16 mouse cellular contexts compared by ENCODE assay signal in the genomic region with DNA sequence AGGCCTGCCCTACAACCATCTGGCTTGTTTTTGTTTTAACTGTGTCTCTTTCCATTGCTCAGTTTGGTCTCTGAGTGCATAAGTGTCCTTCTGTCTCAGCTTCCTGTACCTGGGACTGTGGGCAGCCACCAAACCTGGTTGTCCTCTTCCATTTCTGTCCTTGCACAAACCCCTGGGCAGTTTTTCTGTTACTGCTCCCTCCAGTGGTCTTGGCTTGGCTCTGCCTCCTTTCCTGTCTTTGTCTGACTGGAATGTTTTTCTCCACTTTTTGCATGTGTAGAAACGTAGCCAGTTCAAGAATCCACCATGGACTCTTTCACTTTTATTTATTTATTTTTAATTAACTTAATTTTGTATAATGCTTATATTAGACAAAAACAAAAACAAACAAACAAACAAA. TPM values are rescaled to one million over a fixed set of nuclear protein-coding genes. Genes with fewer than 3 reads are reported as not detected.
DNase-seq lines count a peak whose midpoint lies in the region; ATAC-seq and TF ChIP-seq lines count a peak whose summit lies in the region.
"Had no signal": no experiment of that assay in that cellular context is flagged by ENCODE, and none has a peak within 500 bp of the region (broad histone marks: within the 10 kb centered on the region; RNA-seq: fewer than 3 reads in every experiment).

No protein-coding gene starts in this region.

- 83% methylated on average over 1 of the region's 1 CpGs for WGBS in liver, postnatal 0 days (ENCODE audit: insufficient replicate concordance)
- WGBS in liver, embryonic 12.5 days (ENCODE audit: insufficient replicate concordance), result 71% methylated on average over 1 of the region's 1 CpGs
- 62% methylated on average over 1 of the region's 1 CpGs for WGBS in forebrain, embryonic 10.5 days

- H3K4me3 ChIP-seq in liver, postnatal 0 days (ENCODE audit: low read depth, low read length), result no peak overlapping the region
- no peak overlapping the region for H3K4me3 ChIP-seq in liver, embryonic 12.5 days
- no peak overlapping the region for H3K4me3 ChIP-seq in E14TG2a.4 (replicated peaks; ENCODE audit: low read length)
- no peak overlapping the region for H3K4me3 ChIP-seq in forebrain, embryonic 10.5 days
- H3K4me3 ChIP-seq: erythroblast, embryonic 14.5 days; liver, embryonic 15.5 days; neural tube, embryonic 15.5 days had no signal

- H3K27ac ChIP-seq in liver, postnatal 0 days (ENCODE audit: low read depth), result no peak overlapping the region
- H3K27ac ChIP-seq in liver, embryonic 12.5 days, result no peak overlapping the region
- H3K27ac ChIP-seq in forebrain, embryonic 10.5 days, result no peak overlapping the region
- H3K27ac ChIP-seq: liver, embryonic 15.5 days; neural tube, embryonic 15.5 days had no signal

- peak; percentile 11 for DNase-seq in heart, postnatal 4 days
- DNase-seq in heart, postnatal 25 days (ENCODE audit: low spot score), result no peak
- DNase-seq in liver, postnatal 0 days, result no peak
- peak; percentile 7 for DNase-seq in lung, postnatal 14 days
- no peak for DNase-seq in forebrain, embryonic 10.5 days (ENCODE audit: extremely low spot score, low spot score)
- no peak for DNase-seq in embryo, embryonic 11 days
- DNase-seq: cerebellum, postnatal 10 days; heart, adult 18-20 months; kidney, postnatal 25 days had no signal

- H3K4me2 ChIP-seq in liver, postnatal 0 days (ENCODE audit: low read depth, low read length), result no peak overlapping the region
- H3K4me2 ChIP-seq in liver, embryonic 12.5 days, result no peak overlapping the region
- H3K4me2 ChIP-seq: liver, embryonic 15.5 days; neural tube, embryonic 15.5 days had no signal

- H3K9me3 ChIP-seq in liver, postnatal 0 days (ENCODE audit: low read length), result no peaks in the 10 kb centered on the region
- H3K9me3 ChIP-seq in liver, embryonic 12.5 days (replicated peaks), result peaks cover 7% of the 10 kb centered on the region
- H3K9me3 ChIP-seq in E14TG2a.4 (ENCODE audit: low read length), result no peaks in the 10 kb centered on the region
- peaks cover 6% of the 10 kb centered on the region; the same call in 1 of the 2 replicates for H3K9me3 ChIP-seq in forebrain, embryonic 10.5 days
- H3K9me3 ChIP-seq: liver, embryonic 15.5 days; neural tube, embryonic 15.5 days had no signal

- ATAC-seq in liver, postnatal 0 days, result no peak
- no peak for ATAC-seq in liver, embryonic 12.5 days
- ATAC-seq: activated CD4-positive, CD25-positive, alpha-beta regulatory T cell, adult 4 months; forebrain, embryonic 16.5 days had no signal

- peak; percentile 36 for TF ChIP-seq CTCF in liver, postnatal 0 days (IDR thresholded peaks at IDR 0.05; ENCODE audit: low read depth)
- peak; percentile 15; the same call in 1 of the 2 replicates for TF ChIP-seq CTCF in E14TG2a.4 (conservative IDR thresholded peaks at IDR 0.05; ENCODE audit: low read length)

- no peak overlapping the region for H3K9ac ChIP-seq in liver, postnatal 0 days (replicated peaks)
- H3K9ac ChIP-seq in liver, embryonic 12.5 days, result no peak overlapping the region
- H3K9ac ChIP-seq: liver, embryonic 15.5 days; neural tube, embryonic 15.5 days had no signal

- no peaks in the 10 kb centered on the region for H3K4me1 ChIP-seq in liver, postnatal 0 days (ENCODE audit: insufficient read depth)
- 0 out of 2 replicates have a peak, but pooled peaks cover 4% of the 10 kb centered on the region for H3K4me1 ChIP-seq in liver, embryonic 12.5 days
- 0 out of 2 replicates have a peak, but pooled peaks cover 5% of the 10 kb centered on the region for H3K4me1 ChIP-seq in E14TG2a.4 (replicated peaks; ENCODE audit: low read depth, low read length)
- H3K4me1 ChIP-seq in forebrain, embryonic 10.5 days, result no peaks in the 10 kb centered on the region
- H3K4me1 ChIP-seq: liver, embryonic 15.5 days; neural tube, embryonic 15.5 days had no signal

- TF ChIP-seq EP300 in liver, postnatal 0 days (IDR thresholded peaks at IDR 0.05; ENCODE audit: low read depth), result no peak

- peaks cover 56% of the 10 kb centered on the region for H3K36me3 ChIP-seq in liver, postnatal 0 days (replicated peaks; ENCODE audit: insufficient read depth, low read length)
- H3K36me3 ChIP-seq in liver, embryonic 12.5 days, result peaks cover 85% of the 10 kb centered on the region
- peaks cover 90% of the 10 kb centered on the region for H3K36me3 ChIP-seq in E14TG2a.4 (ENCODE audit: insufficient read depth, low read length)
- H3K36me3 ChIP-seq in forebrain, embryonic 10.5 days (replicated peaks), result peaks cover 72% of the 10 kb centered on the region

- H3K27me3 ChIP-seq in liver, postnatal 0 days (ENCODE audit: insufficient read depth, low read length), result no peaks in the 10 kb centered on the region
- H3K27me3 ChIP-seq in liver, embryonic 12.5 days (replicated peaks), result no peaks in the 10 kb centered on the region
- H3K27me3 ChIP-seq in E14TG2a.4 (ENCODE audit: insufficient read depth, low read length), result no peaks in the 10 kb centered on the region
- H3K27me3 ChIP-seq in forebrain, embryonic 10.5 days (ENCODE audit: poor library complexity, severe bottlenecking), result no peaks in the 10 kb centered on the region
- H3K27me3 ChIP-seq: liver, embryonic 15.5 days; neural tube, embryonic 15.5 days had no signal

- intact Hi-C loops in heart, postnatal 25 days (cut with DNase I), result no loop called here

RNA-seq across cellular contexts. Expression of a gene that starts 8.6 kb away (rescaled TPM):
- 1 to 10 TPM; 7.2 to 7.9 TPM for total RNA-seq in heart, postnatal 4 days (2021)
- total RNA-seq in heart, postnatal 25 days (2021), result 10 to 100 TPM; 10.2 to 12.2 TPM
- 7.8 and 8.1 TPM in 2 replicates for polyA plus RNA-seq in liver, postnatal 0 days (2015; fragmentation: Nextera tagmentation; extraction: Ambion mirVana)
- polyA plus RNA-seq in liver, embryonic 12.5 days (2016; fragmentation: Nextera tagmentation; extraction: Ambion mirVana), result 15.3 and 15.5 TPM in 2 replicates
- polyA plus RNA-seq in forebrain, embryonic 10.5 days (2016; fragmentation: Nextera tagmentation; extraction: Ambion mirVana), result 31.1 and 33.5 TPM in 2 replicates

RNA-seq across cellular contexts. Expression of a gene that starts 9.0 kb away (rescaled TPM):
- 10 to 100 TPM; 44.4 to 46.2 TPM for total RNA-seq in heart, postnatal 4 days (2021)
- 100 to 1,000 TPM; 178 to 183 TPM for total RNA-seq in heart, postnatal 25 days (2021)
- 98.3 and 99.4 TPM in 2 replicates for polyA plus RNA-seq in liver, postnatal 0 days (2015; fragmentation: Nextera tagmentation; extraction: Ambion mirVana)
- 17.4 and 17.9 TPM in 2 replicates for polyA plus RNA-seq in liver, embryonic 12.5 days (2016; fragmentation: Nextera tagmentation; extraction: Ambion mirVana)
- 15.0 and 16.2 TPM in 2 replicates for polyA plus RNA-seq in forebrain, embryonic 10.5 days (2016; fragmentation: Nextera tagmentation; extraction: Ambion mirVana)

RNA-seq across cellular contexts. Expression of a gene that starts 42.8 kb away (rescaled TPM):
- total RNA-seq in heart, postnatal 4 days (2021), result 10 to 100 TPM; 11.3 to 13.5 TPM
- total RNA-seq in heart, postnatal 25 days (2021), result 1 to 10 TPM; 8.4 to 8.5 TPM
- 13.3 and 13.9 TPM in 2 replicates for polyA plus RNA-seq in liver, postnatal 0 days (2015; fragmentation: Nextera tagmentation; extraction: Ambion mirVana)
- 17.7 and 18.2 TPM in 2 replicates for polyA plus RNA-seq in liver, embryonic 12.5 days (2016; fragmentation: Nextera tagmentation; extraction: Ambion mirVana)
- polyA plus RNA-seq in forebrain, embryonic 10.5 days (2016; fragmentation: Nextera tagmentation; extraction: Ambion mirVana), result 23.9 and 25.6 TPM in 2 replicates

RNA-seq across cellular contexts. Expression of a gene that starts 51.0 kb away (rescaled TPM):
- total RNA-seq in heart, postnatal 4 days (2021), result 1 to 10 TPM; 2.5 to 3.0 TPM
- 1 to 10 TPM; 1.3 to 3.0 TPM for total RNA-seq in heart, postnatal 25 days (2021)
- 0.34 and 0.51 TPM in 2 replicates for polyA plus RNA-seq in liver, postnatal 0 days (2015; fragmentation: Nextera tagmentation; extraction: Ambion mirVana)
- 0.51 and 0.78 TPM in 2 replicates for polyA plus RNA-seq in liver, embryonic 12.5 days (2016; fragmentation: Nextera tagmentation; extraction: Ambion mirVana)
- polyA plus RNA-seq in forebrain, embryonic 10.5 days (2016; fragmentation: Nextera tagmentation; extraction: Ambion mirVana), result 0.92 and 0.98 TPM in 2 replicates

RNA-seq across cellular contexts. Expression of a gene that starts 51.0 kb away (rescaled TPM):
- 10 to 100 TPM; 45.8 to 46.0 TPM for total RNA-seq in heart, postnatal 4 days (2021)
- total RNA-seq in heart, postnatal 25 days (2021), result 10 to 100 TPM; 58.1 to 59.2 TPM
- 23.5 and 24.8 TPM in 2 replicates for polyA plus RNA-seq in liver, postnatal 0 days (2015; fragmentation: Nextera tagmentation; extraction: Ambion mirVana)
- 11.5 and 12.0 TPM in 2 replicates for polyA plus RNA-seq in liver, embryonic 12.5 days (2016; fragmentation: Nextera tagmentation; extraction: Ambion mirVana)
- 9.9 and 10.3 TPM in 2 replicates for polyA plus RNA-seq in forebrain, embryonic 10.5 days (2016; fragmentation: Nextera tagmentation; extraction: Ambion mirVana)

Comparison
In these comparisons a context has a peak if more than half of its experiments do, and no peak if none do; other contexts are left out.
1. DNase-seq: peak in heart, postnatal 4 days (single experiment) and lung, postnatal 14 days (single experiment); none in heart, postnatal 25 days (single experiment), liver, postnatal 0 days (single experiment), forebrain, embryonic 10.5 days (single experiment) and embryo, embryonic 11 days (single experiment).